Mouse (Mus musculus) gastrocnemius, postnatal 10 days (tissue): Measurements from ENCODE around the gene Timm50. TPM values are rescaled to one million over a fixed set of nuclear protein-coding genes. Genes with fewer than 3 reads are reported as not detected.

ENCODE experiments used
- DNase-seq: peaks from one replicate; pipeline ENCODE4 v3.0.0; 2021; ENCODE audit warnings: mixed read lengths
- total RNA-seq, 2 experiments: library from RNA; stranded (reverse); gene quantifications; 2 replicates each; pipeline ENCODE4 v1.2.3; 2021

Timm50 gene
- total RNA-seq, 2 experiments from 2014 or later, result 40.1 to 43.8 TPM

- DNase-seq, result no peak
These were observed 43.3 kb downstream of the Timm50 start for GRCm38 (mm10) chr7:28268576-28268975.

GRCm38 (mm10) chr7:28268042-28268531 is 43.8 kb downstream of the Timm50 start:
- DNase-seq, result peak; percentile 63

- DNase-seq, result peak; percentile 79
These were observed 44.5 kb downstream of the Timm50 start, which contains the start of gene Eid2 for GRCm38 (mm10) chr7:28267129-28268041. Gene Eid2 (plus strand): TSS chr7:28267881.

GRCm38 (mm10) chr7:28265391-28265790 is 46.5 kb downstream of the Timm50 start:
- DNase-seq, result no peak

GRCm38 (mm10) chr7:28263786-28264185 is 48.1 kb downstream of the Timm50 start:
- peak; percentile 76 for DNase-seq

GRCm38 (mm10) chr7:28262861-28263260 is 49.0 kb downstream of the Timm50 start:
- DNase-seq, result no peak

Other genes with a start within 250 kb of the Timm50 start
- under 1 TPM; 0.05 to 0.07 TPM for gene Fcgbp, start 240.8 kb downstream of the Timm50 start, total RNA-seq
- gene 9530053A07Rik, start 182.6 kb downstream of the Timm50 start, total RNA-seq, result not detected
- 10 to 100 TPM; 44.0 to 49.0 TPM for gene Fbl, start 142.4 kb downstream of the Timm50 start, total RNA-seq
- 100 to 1,000 TPM; 151 to 161 TPM for gene Dyrk1b, start 132.6 kb downstream of the Timm50 start, total RNA-seq
- 10 to 100 TPM; 14.2 to 15.6 TPM for gene Eid2, start 44.2 kb downstream of the Timm50 start, total RNA-seq
- gene Eid2b, start 34.3 kb downstream of the Timm50 start, total RNA-seq, result 1 to 10 TPM; 7.7 to 8.6 TPM
- gene Selenov, start 20.9 kb downstream of the Timm50 start, total RNA-seq, result not detected
- gene Dll3, start 9.8 kb downstream of the Timm50 start, total RNA-seq, result not detected
- gene Supt5, start 26.7 kb upstream of the Timm50 start, total RNA-seq, result 10 to 100 TPM; 65.5 to 67.0 TPM
- gene Rps16, start 38.6 kb upstream of the Timm50 start, total RNA-seq, result 100 to 1,000 TPM; 757 to 807 TPM
- 10 to 100 TPM; 18.7 to 30.0 TPM for gene Plekhg2, start 60.5 kb upstream of the Timm50 start, total RNA-seq
- gene Zfp36, start 68.2 kb upstream of the Timm50 start, total RNA-seq, result 10 to 100 TPM in 1 of 2 experiments, 1 to 10 TPM in 1; 8.1 to 10.5 TPM
- gene Med29, start 80.6 kb upstream of the Timm50 start, total RNA-seq, result 10 to 100 TPM; 22.6 to 23.0 TPM
- 10 to 100 TPM; 36.5 to 46.2 TPM for gene Paf1, start 80.9 kb upstream of the Timm50 start, total RNA-seq
- gene Gmfg, start 125.4 kb upstream of the Timm50 start, total RNA-seq, result 10 to 100 TPM in 1 of 2 experiments, 1 to 10 TPM in 1; 10.0 to 10.8 TPM
- 1 to 10 TPM; 1.4 to 2.0 TPM for gene Lrfn1, start 139.9 kb upstream of the Timm50 start, total RNA-seq
- gene Ifnl2, start 198.4 kb upstream of the Timm50 start, total RNA-seq, result not detected
- not detected for gene Ifnl3, start 210.8 kb upstream of the Timm50 start, total RNA-seq
- not detected for gene Sycn, start 228.8 kb upstream of the Timm50 start, total RNA-seq
- not detected for gene Nccrp1, start 235.2 kb upstream of the Timm50 start, total RNA-seq